Comparison of ENCODE assay signal across 8 mouse cellular contexts in genomic region chr10:105840928-105841888, GRCm38 (mm10). TPM values are rescaled to one million over a fixed set of nuclear protein-coding genes. Genes with fewer than 3 reads are reported as not detected.
DNase-seq lines count a peak whose midpoint lies in the region; ATAC-seq and TF ChIP-seq lines count a peak whose summit lies in the region.

Gene Ccdc59 (plus strand): TSS chr10:105841067.
Gene Mettl25 (minus strand): TSS chr10:105841380.

- ATAC-seq in embryonic facial prominence, embryonic 15.5 days (ENCODE audit: insufficient number of reproducible peaks, low FRiP score, low TSS enrichment, low read depth): peak; percentile 98
- peak; percentile 99 for ATAC-seq in limb, embryonic 14.5 days (ENCODE audit: low FRiP score, low read depth)
- ATAC-seq in midbrain, postnatal 0 days (ENCODE audit: low FRiP score): peak; percentile 99

- H3K4me3 ChIP-seq in bone marrow, adult 2 months (replicated peaks; ENCODE audit: control insufficient read depth, low read depth, low read length): peak within 1 kb of the TSS; percentile 85
- H3K4me3 ChIP-seq in embryonic facial prominence, embryonic 15.5 days (replicated peaks): peak within 1 kb of the TSS; percentile 89
- H3K4me3 ChIP-seq in limb, embryonic 14.5 days (replicated peaks; ENCODE audit: low read length): peak within 1 kb of the TSS; percentile 63
- H3K4me3 ChIP-seq in midbrain, postnatal 0 days (ENCODE audit: low read depth, low read length): peak within 1 kb of the TSS; percentile 88

- WGBS in bone marrow, adult 2 months: under 1% methylated on average over 90 of the region's 90 CpGs
- under 1% methylated on average over 90 of the region's 90 CpGs for WGBS in embryonic facial prominence, embryonic 15.5 days
- under 1% methylated on average over 86 of the region's 90 CpGs for WGBS in limb, embryonic 14.5 days
- under 1% methylated on average over 86 of the region's 90 CpGs for WGBS in midbrain, postnatal 0 days

- no peaks in the 10 kb centered on the region for H3K27me3 ChIP-seq in embryonic facial prominence, embryonic 15.5 days
- no peaks in the 10 kb centered on the region for H3K27me3 ChIP-seq in limb, embryonic 14.5 days (ENCODE audit: control insufficient read depth, insufficient read depth, low read length)
- H3K27me3 ChIP-seq in midbrain, postnatal 0 days (ENCODE audit: insufficient read depth, low read length): no peaks in the 10 kb centered on the region

- DNase-seq in 416B (ENCODE audit: low read depth): peak; percentile 96
- DNase-seq in heart, adult 8-10 months (ENCODE audit: low spot score): peak; percentile 96
- peak; percentile 97 for DNase-seq in kidney, adult 9 months
- peak; percentile 98 for DNase-seq in limb, embryonic 14.5 days (ENCODE audit: low spot score)
- peak; percentile 98 for DNase-seq in midbrain, postnatal 0 days (ENCODE audit: low spot score)
- peak; percentile 86 to 92 for DNase-seq in spleen, postnatal 14 days (ENCODE audit: low spot score in 2 of 2)

- H3K36me3 ChIP-seq in embryonic facial prominence, embryonic 15.5 days: peaks cover 33% of the 10 kb centered on the region
- peaks cover 38% of the 10 kb centered on the region for H3K36me3 ChIP-seq in limb, embryonic 14.5 days (ENCODE audit: control insufficient read depth, insufficient read depth, low read length)
- H3K36me3 ChIP-seq in midbrain, postnatal 0 days (ENCODE audit: insufficient read depth, low read length): peaks cover 27% of the 10 kb centered on the region; the same call in 1 of the 2 replicates

- TF ChIP-seq POLR2A in bone marrow, adult 2 months (IDR thresholded peaks at IDR 0.05; ENCODE audit: borderline replicate concordance, control insufficient read depth, low read depth, low read length): peak; percentile 50; the same call in 1 of the 2 replicates
- TF ChIP-seq POLR2A in limb, embryonic 14.5 days (IDR thresholded peaks at IDR 0.05; ENCODE audit: borderline replicate concordance, extremely low read depth, insufficient read depth, insufficient read length): peak; percentile 34; the same call in 1 of the 2 replicates

- peak within 1 kb of the TSS; percentile 86 for H3K27ac ChIP-seq in bone marrow, adult 2 months (ENCODE audit: control insufficient read depth, insufficient read depth, low read depth, low read length, poor library complexity)
- H3K27ac ChIP-seq in embryonic facial prominence, embryonic 15.5 days (replicated peaks): peak within 1 kb of the TSS; percentile 91
- peak within 1 kb of the TSS; percentile 96 for H3K27ac ChIP-seq in limb, embryonic 14.5 days (replicated peaks; ENCODE audit: low read depth, low read length)
- peak within 1 kb of the TSS; percentile 97 for H3K27ac ChIP-seq in midbrain, postnatal 0 days (ENCODE audit: low read depth, low read length)

- no peaks in the 10 kb centered on the region for H3K9me3 ChIP-seq in embryonic facial prominence, embryonic 15.5 days (replicated peaks)
- H3K9me3 ChIP-seq in limb, embryonic 14.5 days (ENCODE audit: control insufficient read depth, low read length): no peaks in the 10 kb centered on the region
- H3K9me3 ChIP-seq in midbrain, postnatal 0 days (ENCODE audit: low read length): no peaks in the 10 kb centered on the region

- H3K9ac ChIP-seq in embryonic facial prominence, embryonic 15.5 days: peak within 1 kb of the TSS; percentile 77
- H3K9ac ChIP-seq in limb, embryonic 14.5 days (ENCODE audit: low read depth, low read length, severe bottlenecking): peak within 1 kb of the TSS; percentile 74
- H3K9ac ChIP-seq in midbrain, postnatal 0 days (replicated peaks; ENCODE audit: low read length, poor library complexity, severe bottlenecking): peak within 1 kb of the TSS; percentile 78

- H3K4me1 ChIP-seq in bone marrow, adult 2 months (ENCODE audit: control insufficient read depth, insufficient read depth, low read length): no peaks in the 10 kb centered on the region
- H3K4me1 ChIP-seq in embryonic facial prominence, embryonic 15.5 days: peaks cover 9% of the 10 kb centered on the region
- peaks cover 8% of the 10 kb centered on the region for H3K4me1 ChIP-seq in limb, embryonic 14.5 days (ENCODE audit: control insufficient read depth, insufficient read depth, low read length)
- no peaks in the 10 kb centered on the region for H3K4me1 ChIP-seq in midbrain, postnatal 0 days (ENCODE audit: insufficient read depth, low read length)

- H3K4me2 ChIP-seq in embryonic facial prominence, embryonic 15.5 days (replicated peaks): peak within 1 kb of the TSS; percentile 50
- H3K4me2 ChIP-seq in limb, embryonic 14.5 days (replicated peaks; ENCODE audit: low read depth, low read length, severe bottlenecking): peak within 1 kb of the TSS; percentile 63
- H3K4me2 ChIP-seq in midbrain, postnatal 0 days (ENCODE audit: low read depth, low read length, poor library complexity, severe bottlenecking): peak within 1 kb of the TSS; percentile 79

- peak; percentile 59 for TF ChIP-seq CTCF in bone marrow, adult 2 months (IDR thresholded peaks at IDR 0.05; ENCODE audit: control insufficient read depth, insufficient read depth, low read length)
- peak; percentile 71 for TF ChIP-seq CTCF in midbrain, postnatal 0 days (IDR thresholded peaks at IDR 0.05)

RNA-seq across cellular contexts. Expression of gene Ccdc59, which starts in this region (rescaled TPM):
- polyA plus RNA-seq in bone marrow, adult 2 months (2011; ENCODE audit: insufficient read depth, insufficient read length, low replicate concordance, missing spikeins): 15.8 and 19.3 TPM in 2 replicates
- polyA plus RNA-seq in embryonic facial prominence, embryonic 15.5 days (2015; fragmentation: Nextera tagmentation; extraction: Ambion mirVana): 63.0 and 64.1 TPM in 2 replicates
- 10 to 100 TPM in 1 of 4 experiments, 1 to 10 TPM in 3; 6.9 to 10.5 (median 9.4) TPM for total RNA-seq in heart, adult 8-10 months (2022)
- polyA plus RNA-seq in limb, embryonic 14.5 days (2012; rRNA removed): 21.4 and 32.4 TPM in 2 replicates
- polyA plus RNA-seq in limb, embryonic 14.5 days (2014; fragmentation: Nextera tagmentation; extraction: Ambion mirVana): 58.6 and 59.9 TPM in 2 replicates
- 13.0 and 19.0 TPM in 2 replicates for total RNA-seq in midbrain, postnatal 0 days (2014; rRNA removed)
- polyA plus RNA-seq in midbrain, postnatal 0 days (2015; fragmentation: Nextera tagmentation; extraction: Ambion mirVana): 41.0 and 46.4 TPM in 2 replicates

RNA-seq across cellular contexts. Expression of gene Mettl25, which starts in this region (rescaled TPM):
- 2.4 and 5.7 TPM in 2 replicates for polyA plus RNA-seq in bone marrow, adult 2 months (2011; ENCODE audit: insufficient read depth, insufficient read length, low replicate concordance, missing spikeins)
- polyA plus RNA-seq in embryonic facial prominence, embryonic 15.5 days (2015; fragmentation: Nextera tagmentation; extraction: Ambion mirVana): 9.4 and 12.0 TPM in 2 replicates
- 1 to 10 TPM; 3.2 to 4.5 (median 3.6) TPM for total RNA-seq in heart, adult 8-10 months (2022)
- 9.0 and 11.2 TPM in 2 replicates for polyA plus RNA-seq in limb, embryonic 14.5 days (2012; rRNA removed)
- 13.1 and 13.2 TPM in 2 replicates for polyA plus RNA-seq in limb, embryonic 14.5 days (2014; fragmentation: Nextera tagmentation; extraction: Ambion mirVana)
- 20.1 and 29.7 TPM in 2 replicates for total RNA-seq in midbrain, postnatal 0 days (2014; rRNA removed)
- polyA plus RNA-seq in midbrain, postnatal 0 days (2015; fragmentation: Nextera tagmentation; extraction: Ambion mirVana): 17.2 and 17.7 TPM in 2 replicates

Comparison
In these comparisons a context has a peak if more than half of its experiments do, and no peak if none do; other contexts are left out.
1. Peak in every context shown above with its lines: DNase-seq, ATAC-seq, H3K4me3 ChIP-seq and H3K27ac ChIP-seq.